Mouse (Mus musculus): ENCODE data around the gene Brd3.

DNA sequence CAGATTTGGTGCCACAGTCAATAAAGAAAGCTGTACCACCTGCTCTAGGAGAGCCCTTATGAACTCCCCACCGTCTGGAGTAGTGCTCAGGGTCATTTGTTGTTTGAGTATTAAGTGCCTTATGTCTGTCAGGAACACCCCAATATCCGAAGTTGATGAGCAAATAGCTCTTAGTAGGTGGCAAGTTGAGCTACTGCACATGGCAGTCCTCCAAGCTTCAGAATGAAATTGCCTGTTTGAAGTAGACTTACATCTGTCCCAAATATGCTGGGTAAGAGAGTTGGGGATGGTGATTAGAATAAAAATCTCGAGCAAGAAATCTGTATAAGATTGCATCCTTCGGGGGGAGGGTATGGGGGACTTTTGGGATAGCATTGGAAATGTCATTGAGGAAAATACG, 31.9 kb upstream of the Brd3 start:
- TF ChIP-seq CTCF (conservative IDR thresholded peaks at IDR 0.05; ENCODE audit: low read length) (no peak), NANOG (IDR thresholded peaks at IDR 0.05; ENCODE audit: borderline replicate concordance, low read length) (no peak), POU5F1 (IDR thresholded peaks at IDR 0.05; ENCODE audit: borderline replicate concordance, low read length) (no peak)

All from E14TG2a.4 (cell line).